Mouse (Mus musculus): ENCODE results near the gene Dab1.

Gene Dab1

DNA sequence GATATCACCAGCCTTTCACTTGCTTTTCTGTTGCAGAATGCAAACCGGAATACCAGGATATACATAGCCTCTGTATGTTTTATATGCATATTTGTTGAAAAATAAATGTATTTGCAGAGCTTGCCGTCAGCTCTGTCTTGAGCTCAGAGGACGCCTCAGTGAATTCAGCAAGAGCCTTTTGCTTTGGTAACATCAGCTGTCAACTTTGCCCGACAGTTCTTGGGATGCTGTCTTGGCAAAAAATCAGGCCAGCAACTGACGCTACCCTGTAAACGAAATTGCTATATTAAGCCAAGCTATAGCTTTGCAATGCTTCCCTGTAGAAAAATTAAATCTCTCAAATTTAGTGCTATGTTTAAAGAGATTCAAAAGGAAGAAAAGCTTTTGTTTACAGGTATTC lies 630.3 kb downstream of the Dab1 start:
- no peak for DNase-seq (ENCODE audit: low read depth, low spot score)

DNA sequence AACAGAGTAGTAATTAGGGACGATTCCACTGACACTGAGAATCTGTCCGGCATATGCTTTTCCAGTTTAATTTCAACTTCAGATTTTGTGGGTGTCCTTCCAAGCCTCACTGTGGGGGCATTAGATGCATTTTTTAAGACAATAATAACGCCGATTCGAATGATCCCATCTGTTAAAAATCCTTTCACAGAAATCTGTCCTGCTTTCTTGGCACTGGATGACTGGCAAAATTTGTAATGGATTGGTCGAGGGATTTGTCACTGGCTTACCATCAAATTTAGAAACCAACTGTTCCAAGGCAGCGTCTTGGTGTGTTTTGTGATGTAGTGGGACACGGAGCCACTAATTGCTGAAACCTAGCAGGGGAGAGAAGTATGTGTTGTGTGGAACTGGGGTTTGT lies 638.6 kb downstream of the Dab1 start:
- DNase-seq (ENCODE audit: low read depth, low spot score), result no peak

DNA sequence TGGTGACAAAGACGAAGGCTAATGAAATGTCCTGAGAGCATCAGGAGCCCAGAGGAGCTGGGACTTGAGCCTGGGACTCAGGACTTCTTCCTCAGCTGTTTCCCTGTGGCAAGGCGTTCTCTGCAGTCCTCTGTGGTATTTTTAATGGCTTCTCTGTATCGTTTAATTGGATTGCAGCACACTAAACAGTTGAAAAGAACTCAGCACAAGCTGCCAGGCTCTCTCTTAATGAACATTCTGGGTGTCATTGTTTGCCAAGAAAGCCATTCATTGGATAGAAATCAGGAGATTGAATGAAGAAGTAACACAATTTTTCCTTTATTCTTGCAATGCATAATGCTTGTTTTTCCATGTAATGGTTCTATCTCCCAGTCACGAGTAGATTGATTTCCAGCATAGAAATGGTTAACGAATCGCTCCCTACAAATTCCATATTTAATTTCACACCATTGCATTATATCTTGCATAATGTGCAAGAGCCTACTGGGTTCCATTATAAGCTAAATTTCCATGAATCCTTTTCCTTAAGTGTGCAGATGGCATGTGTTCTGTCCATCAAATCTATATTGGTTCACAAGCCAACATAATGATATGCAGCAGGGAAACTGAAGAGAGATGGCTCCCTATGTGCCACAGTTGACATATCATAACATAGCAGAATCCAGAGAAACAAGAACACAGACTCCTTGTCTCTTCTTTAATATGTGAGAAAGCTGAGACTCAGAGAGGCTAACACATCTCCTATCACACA lies 650.4 kb downstream of the Dab1 start:
- DNase-seq (ENCODE audit: low read depth, low spot score), result no peak

DNA sequence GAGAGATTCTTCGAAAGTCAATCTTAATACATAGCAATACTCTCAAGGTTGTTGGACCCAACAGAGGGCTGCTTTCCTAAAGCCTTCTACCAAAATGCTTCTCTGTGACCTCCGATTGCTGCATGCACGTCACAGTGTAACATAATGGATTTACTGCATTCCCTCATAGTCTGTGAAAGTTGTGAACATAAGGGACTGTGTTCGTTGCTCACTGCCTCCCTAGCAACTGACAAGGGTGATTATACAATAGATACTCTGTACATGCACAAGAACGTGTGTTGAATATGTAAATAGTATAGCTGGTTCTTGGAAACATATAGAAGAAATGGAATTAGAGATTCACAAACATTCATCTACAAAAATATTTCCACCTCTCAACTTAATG lies 651.0 kb downstream of the Dab1 start:
- no peak for DNase-seq (ENCODE audit: low read depth, low spot score)

DNA sequence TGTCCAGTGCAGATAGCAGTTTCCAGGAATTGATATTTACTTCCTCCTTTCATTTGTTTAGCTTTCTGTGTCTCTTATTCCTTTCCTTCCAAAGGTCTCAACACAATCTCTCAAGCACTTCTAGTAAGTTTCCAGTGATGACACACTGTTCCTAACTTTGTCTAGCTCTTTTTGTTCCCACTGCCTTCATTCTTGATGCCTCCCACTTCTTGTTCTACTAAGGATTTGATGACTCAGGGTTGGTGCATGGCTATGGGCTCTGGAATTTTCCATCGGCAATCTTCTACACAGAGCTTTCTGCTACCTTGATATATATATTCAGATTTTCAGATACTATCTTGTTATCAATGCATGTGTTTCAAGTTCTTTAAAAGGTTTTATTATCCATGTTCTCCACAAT lies 656.1 kb downstream of the Dab1 start:
- DNase-seq (ENCODE audit: low read depth, low spot score), result no peak

DNA sequence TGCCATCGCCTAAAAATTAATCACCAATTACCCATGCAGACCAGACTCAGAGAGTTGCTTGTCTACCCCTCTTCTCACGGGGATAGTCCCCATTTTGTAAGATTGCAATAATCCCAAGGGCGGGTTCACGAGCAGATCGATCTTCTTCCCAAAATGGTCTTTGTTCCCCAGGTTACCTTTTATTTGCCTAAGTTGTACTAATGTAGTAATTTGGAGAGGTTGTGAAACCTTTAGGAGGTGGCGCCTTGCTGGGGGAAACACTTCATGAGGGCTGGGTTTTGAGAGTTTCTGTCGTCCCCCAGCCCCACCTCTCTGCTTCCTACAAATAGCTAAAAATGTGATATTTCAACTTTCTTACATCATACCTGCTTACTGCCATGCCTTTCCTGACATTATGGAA lies 657.8 kb downstream of the Dab1 start:
- DNase-seq (ENCODE audit: low read depth, low spot score), result no peak

DNA sequence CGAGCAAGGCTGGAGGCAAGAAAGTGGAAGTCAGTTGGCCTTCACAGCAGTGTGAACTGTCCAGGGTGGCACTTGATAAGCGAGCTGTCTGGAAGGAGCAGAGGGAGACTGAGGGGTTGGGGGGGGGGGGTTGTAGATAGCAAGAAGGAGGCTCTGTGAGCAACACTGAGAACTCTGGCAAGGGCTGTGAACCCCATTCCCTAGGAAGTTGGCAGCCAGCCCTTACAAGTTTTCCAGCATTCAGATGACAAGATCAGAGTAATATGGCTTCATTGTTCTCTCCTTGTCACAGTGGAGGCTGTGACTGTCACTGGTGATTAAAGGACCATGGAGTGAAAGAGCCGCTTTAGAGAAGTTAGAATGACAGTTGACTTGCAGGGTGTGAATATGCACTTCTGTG lies 662.4 kb downstream of the Dab1 start:
- no peak for DNase-seq (ENCODE audit: low read depth, low spot score)

DNA sequence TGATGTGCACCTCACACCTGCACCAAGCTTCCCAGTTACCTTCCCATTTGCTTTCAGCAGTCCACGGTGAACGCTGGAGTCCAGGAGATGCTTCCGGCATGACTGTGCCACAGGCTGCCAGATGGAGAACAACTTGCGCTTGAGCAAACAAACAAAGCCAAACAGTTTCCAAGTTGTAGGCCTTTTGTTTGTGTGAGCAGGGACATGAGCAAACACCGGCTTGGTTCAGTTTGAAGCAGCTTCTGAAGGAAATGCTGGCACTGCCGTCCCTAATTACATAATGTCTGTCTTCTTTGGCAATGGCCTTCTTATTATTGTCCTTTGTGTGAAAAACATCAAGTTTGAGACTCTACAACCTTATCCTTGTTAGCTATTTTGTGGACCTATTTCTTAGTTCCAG lies 664.7 kb downstream of the Dab1 start:
- no peak for DNase-seq (ENCODE audit: low read depth, low spot score)

DNA sequence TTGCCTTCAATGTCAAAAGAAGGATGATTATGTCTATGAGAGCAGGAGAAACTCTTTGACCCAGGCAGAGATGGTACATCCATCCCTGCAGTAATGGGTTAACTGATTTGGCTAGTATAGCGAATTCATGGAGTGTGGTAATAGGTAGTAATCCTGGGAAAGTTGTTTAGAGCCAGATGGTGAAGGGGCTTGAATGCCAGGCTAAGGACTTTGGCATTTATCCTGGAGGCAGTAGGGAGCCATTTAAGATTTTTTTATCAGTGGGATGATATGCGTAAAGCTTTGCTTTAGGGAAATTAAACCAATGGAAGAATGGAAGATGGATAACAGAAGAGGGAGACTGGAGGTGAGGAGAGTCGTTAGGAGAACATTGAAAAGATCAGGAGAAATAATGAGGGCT lies 669.2 kb downstream of the Dab1 start:
- no peak for DNase-seq (ENCODE audit: low read depth, low spot score)

DNA sequence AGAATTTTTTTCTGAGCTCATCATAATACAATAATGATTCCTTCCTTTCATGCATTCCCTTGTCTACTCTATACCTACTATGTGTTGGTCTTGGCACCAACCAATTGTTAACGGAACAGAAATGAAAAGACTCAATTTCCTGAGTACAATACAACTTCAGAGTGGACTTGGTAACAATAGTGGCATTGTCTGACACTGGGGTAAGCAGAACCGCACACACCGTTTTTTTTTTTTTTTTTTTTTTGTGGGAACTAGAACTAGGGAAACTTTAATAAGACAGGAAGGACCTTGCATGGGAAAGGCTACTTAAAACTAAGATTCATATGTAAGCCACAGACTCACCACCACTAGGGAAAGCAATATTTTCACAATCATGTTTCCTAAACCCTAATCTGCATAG lies 682.6 kb downstream of the Dab1 start:
- no peak for DNase-seq (ENCODE audit: low read depth, low spot score)

DNA sequence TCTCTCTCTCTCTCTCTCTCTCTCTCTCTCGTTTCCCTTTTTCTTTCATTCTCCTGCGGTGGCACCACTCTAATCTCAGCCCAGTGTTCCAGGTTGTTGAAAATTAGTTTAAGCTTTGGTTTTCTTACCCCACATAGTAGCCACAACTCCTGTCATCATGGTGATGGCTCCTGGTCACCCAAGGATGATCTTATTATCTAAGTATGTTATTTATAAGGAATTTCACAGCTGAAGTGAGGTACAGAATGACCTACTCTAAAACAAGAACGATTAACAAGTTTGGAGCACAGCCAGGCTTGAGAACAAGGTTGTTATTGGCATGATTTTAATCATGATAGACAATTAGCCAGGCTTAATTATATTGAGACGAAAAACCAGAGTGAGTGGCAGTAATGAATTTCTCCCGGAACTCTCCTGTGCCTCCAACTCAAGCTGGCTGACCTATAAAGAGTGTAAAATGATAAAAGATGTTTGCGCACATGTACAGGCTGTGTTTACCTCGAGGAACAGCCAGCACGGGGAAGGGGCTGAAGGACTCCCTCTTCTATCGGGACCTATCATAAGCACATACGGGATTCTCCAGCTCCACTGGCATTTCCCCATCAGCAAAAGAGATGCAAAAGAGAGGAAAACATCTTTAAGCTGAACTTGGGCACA lies 684.0 kb downstream of the Dab1 start:
- DNase-seq (ENCODE audit: low read depth, low spot score), result no peak

DNA sequence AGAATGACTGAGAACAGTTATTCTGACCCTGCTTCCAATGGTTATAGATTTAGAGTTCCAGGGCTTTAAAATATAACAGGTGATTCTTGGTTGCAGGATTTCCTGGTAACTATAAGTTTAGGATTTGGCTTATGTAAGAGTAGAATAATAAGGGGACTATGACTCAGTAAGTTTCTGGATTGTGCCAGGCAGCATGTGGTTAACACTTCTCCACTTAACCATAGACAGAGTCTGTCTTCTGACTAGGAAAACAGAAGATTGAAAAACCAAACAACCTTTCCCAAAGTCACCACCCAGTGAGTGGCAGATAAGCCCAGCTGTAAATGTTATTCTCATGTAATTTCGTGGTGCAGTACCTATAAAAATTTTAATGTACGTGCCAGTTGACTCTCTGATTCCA lies 688.6 kb downstream of the Dab1 start:
- DNase-seq (ENCODE audit: low read depth, low spot score), result no peak

DNA sequence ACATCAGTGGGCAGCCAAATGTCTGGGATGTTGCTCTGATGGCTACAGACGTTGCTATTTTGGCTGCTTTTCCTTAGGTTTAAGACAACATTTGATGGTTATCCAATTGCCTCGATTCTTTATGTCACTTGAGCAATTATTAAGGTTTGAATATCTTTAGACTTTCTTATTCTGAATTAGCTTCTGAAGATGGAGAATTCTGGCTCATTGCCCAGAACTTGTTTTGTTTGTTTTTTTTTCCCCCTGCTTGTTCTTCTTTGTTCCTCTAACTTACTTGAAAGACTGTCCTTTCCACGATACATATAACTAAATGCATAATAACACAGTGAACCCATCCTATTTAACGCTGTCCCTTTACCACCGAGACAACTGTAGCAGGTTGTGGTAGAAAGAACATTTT lies 707.1 kb downstream of the Dab1 start:
- no peak for DNase-seq (ENCODE audit: low read depth, low spot score)

DNA sequence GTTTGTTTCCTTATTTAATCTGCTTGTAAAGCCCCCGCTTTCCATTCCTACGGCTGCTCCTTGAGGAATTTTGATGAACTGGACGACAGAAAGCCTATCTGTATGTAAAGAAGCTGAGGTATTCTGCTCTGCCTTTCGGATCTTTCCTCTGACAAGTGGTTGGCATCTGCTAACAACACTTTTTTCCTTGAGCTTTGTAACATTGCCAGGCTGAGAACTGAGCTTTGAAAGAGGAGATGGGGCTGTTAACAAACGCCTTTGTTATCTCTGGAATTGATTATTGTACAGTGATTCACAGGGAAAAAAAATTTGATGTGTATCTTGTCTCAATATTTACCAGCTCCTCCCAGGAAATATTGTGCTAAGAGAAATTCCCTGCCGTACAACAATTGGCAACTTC lies 712.7 kb downstream of the Dab1 start:
- no peak for DNase-seq (ENCODE audit: low read depth, low spot score)

DNA sequence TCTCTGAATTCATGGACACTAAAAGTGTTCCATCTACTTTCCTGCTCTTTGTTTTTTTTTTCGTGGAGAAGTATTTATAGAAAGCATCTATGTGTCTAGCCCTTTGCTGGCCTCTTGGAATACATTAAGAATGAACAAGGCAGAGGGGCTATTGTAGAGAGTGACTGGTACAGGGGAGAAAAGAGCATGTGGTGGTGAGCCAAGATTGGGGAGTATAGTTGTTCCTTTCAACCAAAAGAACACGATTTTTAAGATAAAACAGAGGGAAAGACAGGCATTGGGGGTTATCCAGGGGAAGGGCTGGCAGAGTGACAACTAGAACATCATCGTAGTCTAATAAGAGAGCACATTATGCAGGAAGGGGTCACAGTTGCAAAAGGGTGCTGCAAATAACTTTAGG lies 713.2 kb downstream of the Dab1 start:
- no peak for DNase-seq (ENCODE audit: low read depth, low spot score)

DNA sequence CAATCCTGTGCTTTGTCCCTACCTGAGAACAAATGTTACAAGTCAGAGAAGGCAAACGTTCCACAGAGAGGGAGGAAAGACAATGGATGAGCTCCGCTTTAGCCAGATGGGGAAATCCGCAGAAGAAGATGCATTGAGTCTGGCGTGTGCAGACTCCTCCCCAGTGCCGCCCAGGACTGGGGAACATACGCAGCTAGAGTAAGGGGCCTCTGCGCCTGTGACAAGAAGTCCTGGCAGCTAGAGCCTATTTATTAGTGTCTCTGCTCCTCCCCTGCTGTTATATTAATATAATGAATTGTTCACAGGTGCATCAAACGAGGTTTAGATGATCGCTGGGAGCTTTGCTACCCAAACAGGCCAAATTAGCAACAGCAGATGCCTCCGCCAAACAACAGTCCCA lies 718.1 kb downstream of the Dab1 start:
- DNase-seq (ENCODE audit: low read depth, low spot score), result peak; percentile 3

DNA sequence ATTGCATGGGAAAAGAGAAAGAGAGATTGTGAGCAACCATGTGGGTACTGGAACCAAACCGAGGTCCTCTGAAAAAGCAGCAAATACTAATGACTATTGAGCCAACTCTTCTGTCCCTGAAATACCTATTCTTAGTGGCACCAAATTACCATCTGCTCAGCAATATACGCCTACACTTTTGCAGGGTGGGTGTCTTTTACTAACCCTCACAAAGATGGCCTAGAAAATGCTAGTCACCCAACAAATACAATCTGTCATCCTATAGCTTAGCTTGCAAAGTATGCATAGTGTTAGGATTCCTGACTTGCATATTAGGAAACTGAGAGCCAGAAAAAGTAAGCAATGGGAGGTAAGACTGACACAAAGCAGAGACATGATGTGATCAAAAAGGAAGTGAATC lies 719.2 kb downstream of the Dab1 start:
- no peak for DNase-seq (ENCODE audit: low read depth, low spot score)

DNA sequence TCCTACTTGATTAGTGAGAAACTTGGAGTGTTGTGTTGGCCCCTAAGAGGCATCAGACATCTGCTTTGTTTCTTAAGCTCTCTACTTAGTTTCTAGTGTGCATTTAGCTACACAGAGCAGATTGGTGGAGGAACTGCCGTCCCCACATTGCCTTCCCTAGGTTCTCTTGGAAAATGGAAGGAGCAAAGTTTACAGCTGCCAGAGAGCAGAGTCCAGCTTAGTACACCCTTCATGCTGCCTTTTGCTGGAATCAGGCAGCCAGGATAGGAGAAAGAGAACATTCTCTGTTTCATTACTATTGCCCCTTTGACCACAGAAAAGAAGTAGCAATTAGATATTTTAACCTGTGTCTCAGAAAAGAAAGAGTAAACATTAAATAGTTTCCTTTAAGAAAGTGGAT lies 742.2 kb downstream of the Dab1 start:
- DNase-seq (ENCODE audit: low read depth, low spot score), result no peak

DNA sequence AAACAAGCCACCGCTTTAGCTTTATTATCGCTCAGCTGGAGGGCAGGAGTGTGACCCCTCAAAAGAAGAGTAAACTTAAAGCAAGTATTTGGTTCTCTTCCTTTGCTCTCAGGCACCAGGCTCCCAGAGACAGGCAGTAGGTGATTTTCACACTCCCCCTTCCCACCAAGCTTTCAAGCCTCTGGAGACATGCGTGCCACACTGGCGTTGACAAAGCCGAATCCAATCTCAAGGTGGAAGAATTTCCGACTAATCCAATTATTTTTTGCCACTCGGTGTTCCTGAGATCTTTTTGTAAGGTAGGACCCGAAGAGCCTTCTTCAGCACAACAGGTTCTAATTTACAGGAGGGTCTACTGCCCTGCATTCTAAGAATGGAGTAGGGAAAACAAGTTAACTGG lies 747.3 kb downstream of the Dab1 start:
- no peak for DNase-seq (ENCODE audit: low read depth, low spot score)

DNA sequence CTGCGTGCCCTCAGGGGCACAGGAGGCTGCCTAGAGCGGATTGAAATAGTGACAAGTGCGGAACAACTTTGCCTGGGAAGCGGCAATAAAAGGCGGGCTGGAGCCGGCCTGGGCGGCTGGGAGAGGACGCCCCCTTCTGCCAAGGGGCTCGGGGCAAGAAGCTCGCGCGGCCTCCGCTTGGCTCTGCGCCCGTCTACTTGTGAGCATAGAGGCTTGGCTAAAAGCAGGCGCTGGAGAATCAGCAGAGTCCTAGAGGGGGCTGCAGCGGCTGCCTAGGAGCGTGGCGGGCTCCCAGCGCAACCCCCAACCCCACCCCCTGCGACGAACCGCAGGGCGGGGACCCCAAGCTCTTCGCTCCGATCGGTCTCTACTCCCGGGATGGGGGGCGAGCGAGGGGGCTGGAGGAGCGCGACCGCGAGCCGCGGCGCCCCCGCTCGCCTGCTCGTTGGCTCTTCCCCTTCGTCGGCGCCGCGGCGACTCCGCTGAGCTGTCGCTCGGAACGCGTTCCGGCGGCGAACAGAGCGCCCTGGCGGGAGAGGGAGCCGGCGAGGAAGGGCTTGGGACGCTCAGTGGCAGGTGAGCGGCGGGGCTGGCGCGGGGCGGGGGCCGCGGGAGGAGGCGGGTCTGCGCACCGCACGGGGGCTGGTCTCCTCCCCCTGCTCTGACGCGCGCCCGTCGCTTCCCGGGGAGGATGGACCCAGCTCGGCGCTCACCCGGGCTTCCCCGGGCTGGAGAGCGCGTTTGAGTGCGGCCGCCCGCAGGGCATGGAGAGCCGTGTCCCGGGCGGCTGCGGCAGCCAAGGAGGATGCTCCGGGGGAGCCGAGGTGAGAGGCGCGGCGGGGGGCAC lies 748.0 kb downstream of the Dab1 start:
- DNase-seq (ENCODE audit: low read depth, low spot score), result peak; percentile 73

DNA sequence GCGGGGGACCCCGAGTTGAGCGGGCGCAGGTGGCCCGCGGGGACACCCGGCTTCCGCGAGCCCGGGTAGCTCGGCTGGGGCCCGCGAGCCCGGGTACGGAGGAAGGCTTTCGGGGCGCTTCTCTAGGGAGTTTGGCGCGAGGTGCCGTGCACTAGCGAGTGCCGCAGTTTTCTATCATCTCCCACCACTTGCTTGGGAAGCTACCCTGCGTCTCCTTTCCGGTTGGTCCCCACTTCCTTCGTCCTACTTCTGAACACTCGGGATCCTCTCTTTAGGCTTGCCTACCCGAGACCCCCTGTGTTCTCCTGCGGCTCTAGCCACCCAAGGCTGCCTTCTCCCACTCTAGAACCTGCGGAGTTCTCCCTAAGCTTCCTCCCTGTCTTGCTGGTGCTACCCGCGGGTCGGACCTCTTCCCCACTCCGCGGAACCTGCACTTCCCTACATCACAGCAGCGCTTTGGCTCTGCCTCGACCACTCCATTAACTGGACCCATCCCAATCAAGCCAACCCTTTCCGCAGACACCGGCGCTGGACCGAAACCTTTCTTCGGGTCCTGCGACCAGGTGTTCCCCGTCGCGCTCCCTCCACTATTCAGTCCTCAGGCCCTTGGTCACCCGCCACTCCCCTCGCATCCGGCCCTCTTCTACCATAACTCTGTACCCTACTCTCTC lies 748.7 kb downstream of the Dab1 start:
- DNase-seq (ENCODE audit: low read depth, low spot score), result peak; percentile 70

DNA sequence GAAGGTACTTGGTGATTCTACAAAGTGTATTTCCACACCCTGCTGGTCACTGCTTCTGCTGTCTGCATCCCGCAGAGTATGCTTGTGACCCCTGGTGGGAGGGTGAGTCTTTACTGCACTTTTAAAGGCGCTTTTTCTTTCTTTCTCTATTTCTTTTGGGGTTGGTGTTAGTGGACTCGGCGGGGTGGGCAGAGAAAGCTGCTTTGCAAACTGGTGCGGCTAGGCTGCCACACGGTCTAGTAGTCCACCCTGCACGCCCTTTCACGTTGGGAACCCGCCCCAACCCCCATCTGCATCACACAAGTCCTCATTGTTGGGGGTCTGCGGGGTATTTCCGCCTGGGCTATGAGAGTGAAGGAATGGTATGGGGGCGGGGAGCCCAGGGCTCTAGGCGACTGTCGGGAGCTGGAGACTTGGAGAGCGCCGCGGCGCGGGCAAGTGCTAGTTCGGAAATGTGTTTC lies 749.4 kb downstream of the Dab1 start:
- peak; percentile 97 for DNase-seq (ENCODE audit: low read depth, low spot score)
